Mouse (Mus musculus): Measurements from ENCODE around the gene Cacna1i. TPM values are rescaled to one million over a fixed set of nuclear protein-coding genes. Genes with fewer than 3 reads are reported as not detected.

The Cacna1i gene
- polyA plus RNA-seq, 1 experiment from 2014 or later = 0.01 TPM

DNA sequence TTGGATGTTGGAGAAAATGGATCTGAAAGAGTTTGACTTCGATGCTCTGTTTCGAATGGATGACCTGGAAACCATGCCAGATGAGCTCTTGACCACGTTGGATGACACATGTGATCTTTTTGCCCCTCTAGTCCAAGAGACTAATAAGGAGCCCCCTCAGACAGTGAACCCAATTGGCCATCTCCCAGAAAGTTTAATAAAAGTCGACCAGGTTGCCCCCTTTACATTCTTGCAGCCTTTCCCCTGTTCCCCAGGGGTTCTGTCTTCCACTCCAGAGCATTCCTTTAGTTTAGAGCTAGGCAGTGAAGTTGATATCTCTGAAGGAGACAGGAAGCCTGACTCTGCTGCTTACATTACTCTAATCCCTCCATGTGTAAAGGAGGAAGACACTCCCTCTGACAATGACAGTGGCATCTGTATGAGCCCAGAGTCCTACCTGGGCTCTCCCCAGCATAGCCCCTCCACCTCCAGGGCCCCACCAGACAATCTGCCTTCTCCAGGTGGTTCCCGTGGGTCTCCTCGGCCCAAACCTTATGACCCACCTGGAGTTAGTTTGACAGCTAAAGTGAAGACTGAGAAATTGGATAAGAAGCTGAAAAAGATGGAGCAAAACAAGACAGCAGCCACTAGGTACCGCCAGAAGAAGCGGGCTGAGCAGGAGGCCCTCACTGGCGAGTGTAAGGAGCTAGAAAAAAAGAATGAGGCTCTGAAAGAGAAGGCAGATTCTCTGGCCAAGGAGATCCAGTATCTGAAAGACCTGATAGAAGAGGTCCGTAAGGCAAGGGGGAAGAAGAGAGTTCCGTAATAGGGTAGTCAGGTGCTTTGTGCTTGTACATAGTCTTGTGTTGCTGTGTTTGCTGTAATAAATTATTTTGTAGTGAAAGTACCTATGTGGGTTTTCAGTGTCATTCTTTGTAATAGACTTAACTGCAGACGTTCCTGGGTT is 30.1 kb upstream of the Cacna1i start:
- H3K27ac ChIP-seq (replicated peaks) = peak overlapping the region; percentile 99
- peaks cover 71% of the 10 kb centered on the region for H3K36me3 ChIP-seq (replicated peaks)
- ATAC-seq (ENCODE audit: insufficient read depth) = no peak
- peak overlapping the region; percentile 96 for H3K9ac ChIP-seq
- H3K4me2 ChIP-seq = peak overlapping the region; percentile 92
- H3K4me3 ChIP-seq (replicated peaks) = peak overlapping the region; percentile 92
- WGBS (ENCODE audit: insufficient replicate concordance) = 47% methylated on average over 12 of the region's 12 CpGs
- H3K27me3 ChIP-seq = no peaks in the 10 kb centered on the region
- no peaks in the 10 kb centered on the region for H3K9me3 ChIP-seq (replicated peaks)
- H3K4me1 ChIP-seq (replicated peaks) = peaks cover 73% of the 10 kb centered on the region

DNA sequence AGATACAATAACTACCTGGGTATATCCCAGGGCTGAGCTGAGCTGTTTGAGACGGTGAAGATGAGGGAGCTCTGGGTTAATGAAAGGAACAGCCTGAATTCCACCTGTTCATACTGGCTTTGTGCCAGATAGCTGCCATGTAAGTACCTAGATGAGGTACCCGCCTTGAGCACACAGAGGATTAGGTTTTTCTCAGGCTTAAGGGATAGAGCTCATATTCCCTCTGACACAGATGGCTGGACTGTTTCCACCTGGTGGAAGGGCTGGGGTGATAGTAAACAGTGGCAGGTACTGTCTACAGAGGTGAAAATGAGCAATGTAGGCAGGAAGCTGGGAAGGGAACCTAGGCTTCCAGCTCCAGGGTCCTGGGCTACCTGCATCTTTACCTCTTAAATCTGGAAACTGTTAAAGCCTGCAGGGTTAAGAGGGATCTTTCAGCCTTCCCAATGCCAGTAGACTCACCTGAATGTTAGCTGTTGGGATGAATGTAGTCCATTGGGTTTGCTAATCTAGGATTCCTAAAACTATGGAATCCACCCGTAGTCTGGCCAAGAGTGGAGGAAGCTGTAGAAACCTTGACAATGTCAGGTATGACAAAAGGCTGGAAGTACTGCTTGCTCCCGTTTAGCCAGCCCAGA is 29.3 kb upstream of the Cacna1i start:
- WGBS (ENCODE audit: insufficient replicate concordance) = 32% methylated on average over 4 of the region's 4 CpGs
- Histone ChIP-seq H3K27ac (replicated peaks) (peak overlapping the region; percentile 99), H3K36me3 (replicated peaks) (peaks cover 67% of the 10 kb centered on the region), H3K4me1 (replicated peaks) (peaks cover 75% of the 10 kb centered on the region), H3K9ac (peak overlapping the region; percentile 96), H3K27me3 (no peaks in the 10 kb centered on the region), H3K4me2 (peak overlapping the region; percentile 92), H3K9me3 (replicated peaks) (no peaks in the 10 kb centered on the region), H3K4me3 (replicated peaks) (peak overlapping the region; percentile 92)
- ATAC-seq (ENCODE audit: insufficient read depth) = no peak

DNA sequence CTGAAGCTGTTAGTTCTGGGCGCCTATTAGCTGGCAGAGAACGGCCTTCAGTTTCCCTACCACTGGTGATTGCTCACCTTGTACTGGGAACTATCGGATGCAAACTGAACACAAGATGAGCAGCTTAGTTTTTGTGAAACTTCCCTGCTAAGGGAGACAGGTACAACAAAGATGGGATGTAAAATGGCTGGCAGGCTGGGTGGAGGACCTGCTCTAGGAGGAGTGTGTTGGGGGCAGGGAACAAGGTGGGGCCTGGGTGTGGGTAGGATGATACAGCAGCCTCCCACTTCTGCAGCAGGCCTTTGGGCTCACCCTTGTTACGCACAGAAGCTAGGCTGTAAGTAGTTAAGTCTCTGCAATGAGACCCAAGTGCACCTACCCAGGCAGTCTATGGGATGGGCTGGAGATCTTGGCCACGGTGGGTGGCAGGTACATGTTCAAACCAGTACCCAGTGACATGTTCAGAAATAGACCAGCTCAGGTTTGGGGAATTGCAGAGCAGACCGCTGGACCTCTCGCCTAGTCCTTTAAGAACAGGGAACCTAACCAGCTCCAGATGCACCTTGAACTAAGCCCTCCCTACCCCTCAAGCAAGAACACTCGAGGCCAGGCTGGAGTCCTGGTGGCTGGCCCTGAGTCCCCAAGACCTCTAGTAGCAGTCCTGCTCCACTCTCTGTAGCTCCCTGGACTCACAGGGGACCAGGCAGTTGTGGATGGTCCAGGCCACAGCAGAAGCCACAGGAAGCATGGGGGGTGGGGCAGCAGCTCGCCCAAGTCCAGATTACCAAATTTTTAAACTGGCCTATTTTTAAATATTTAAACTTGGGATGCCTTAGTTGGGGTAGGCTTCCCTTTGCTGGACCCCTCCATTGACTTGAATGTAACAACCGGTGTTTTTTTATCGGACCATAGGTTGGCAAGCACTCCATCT is 28.5 kb upstream of the Cacna1i start:
- Histone ChIP-seq H3K4me3 (replicated peaks) (peak overlapping the region; percentile 92), H3K4me1 (replicated peaks) (peaks cover 75% of the 10 kb centered on the region), H3K9ac (peak overlapping the region; percentile 96), H3K36me3 (replicated peaks) (peaks cover 59% of the 10 kb centered on the region), H3K27ac (replicated peaks) (peak overlapping the region; percentile 99), H3K4me2 (peak overlapping the region; percentile 92), H3K27me3 (no peaks in the 10 kb centered on the region), H3K9me3 (replicated peaks) (no peaks in the 10 kb centered on the region)
- 41% methylated on average over 11 of the region's 11 CpGs for WGBS (ENCODE audit: insufficient replicate concordance)
- ATAC-seq (ENCODE audit: insufficient read depth) = peak; percentile 61

DNA sequence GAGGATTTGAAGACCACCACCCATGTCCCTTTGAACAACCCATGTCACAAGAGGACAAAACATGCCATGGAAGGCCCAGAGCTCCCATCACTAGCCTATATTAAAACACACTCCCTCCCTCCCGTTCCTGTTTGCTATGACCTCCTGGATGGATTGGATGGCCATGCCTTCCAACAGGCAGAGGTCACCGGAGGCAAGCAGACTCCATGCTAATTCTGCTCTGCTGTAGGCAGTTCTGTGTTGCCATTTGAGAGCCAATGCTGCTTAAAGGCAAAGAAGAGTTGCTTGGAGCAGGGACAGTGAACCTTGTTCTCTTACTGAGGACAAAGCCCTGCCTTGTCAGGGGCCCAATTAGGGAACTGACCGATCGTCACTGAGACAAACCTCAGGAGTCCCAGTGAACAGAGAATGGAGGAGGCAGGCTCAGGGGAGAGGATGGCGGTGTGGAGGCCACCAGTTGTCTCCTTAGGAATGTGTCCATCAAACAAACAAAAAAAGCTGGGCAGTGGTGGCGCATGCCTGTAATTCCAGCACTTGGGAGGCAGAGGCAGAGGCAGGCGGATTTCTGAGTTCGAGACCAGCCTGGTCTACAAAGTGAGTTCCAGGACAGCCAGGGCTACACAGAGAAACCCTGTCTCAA is 27.5 kb upstream of the Cacna1i start:
- H3K27me3 ChIP-seq = no peaks in the 10 kb centered on the region
- H3K9ac ChIP-seq = 0 out of 2 replicates have a peak overlapping the region, but pooled peaks have one; percentile 96
- H3K4me3 ChIP-seq (replicated peaks) = no peak overlapping the region
- 83% methylated on average over 8 of the region's 8 CpGs for WGBS (ENCODE audit: insufficient replicate concordance)
- H3K36me3 ChIP-seq (replicated peaks) = peaks cover 58% of the 10 kb centered on the region
- no peak for ATAC-seq (ENCODE audit: insufficient read depth)
- peak overlapping the region; percentile 92 for H3K4me2 ChIP-seq
- peak overlapping the region; percentile 99 for H3K27ac ChIP-seq (replicated peaks)
- H3K4me1 ChIP-seq (replicated peaks) = peaks cover 71% of the 10 kb centered on the region
- no peaks in the 10 kb centered on the region for H3K9me3 ChIP-seq (replicated peaks)

DNA sequence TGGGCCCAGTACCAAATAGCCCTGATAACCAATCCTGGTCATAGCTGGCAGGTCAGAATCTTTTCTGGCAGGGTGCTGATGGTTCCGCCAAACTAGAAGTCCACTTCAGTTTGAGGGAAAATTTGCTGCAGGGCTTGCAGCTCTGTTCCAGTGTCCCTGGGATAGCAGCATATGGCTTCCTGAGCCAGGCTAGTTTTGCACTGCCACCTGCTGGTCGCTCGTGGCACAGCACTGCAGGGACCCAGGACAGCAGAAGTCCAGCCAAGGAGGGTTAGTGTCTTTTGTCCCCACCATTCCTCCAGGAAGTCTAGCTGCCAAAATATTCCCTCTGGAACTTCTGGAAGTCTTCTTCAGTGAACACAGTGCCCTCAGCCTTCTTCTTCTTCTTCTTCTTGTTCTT is 26.4 kb upstream of the Cacna1i start:
- no peak for ATAC-seq (ENCODE audit: insufficient read depth)

DNA sequence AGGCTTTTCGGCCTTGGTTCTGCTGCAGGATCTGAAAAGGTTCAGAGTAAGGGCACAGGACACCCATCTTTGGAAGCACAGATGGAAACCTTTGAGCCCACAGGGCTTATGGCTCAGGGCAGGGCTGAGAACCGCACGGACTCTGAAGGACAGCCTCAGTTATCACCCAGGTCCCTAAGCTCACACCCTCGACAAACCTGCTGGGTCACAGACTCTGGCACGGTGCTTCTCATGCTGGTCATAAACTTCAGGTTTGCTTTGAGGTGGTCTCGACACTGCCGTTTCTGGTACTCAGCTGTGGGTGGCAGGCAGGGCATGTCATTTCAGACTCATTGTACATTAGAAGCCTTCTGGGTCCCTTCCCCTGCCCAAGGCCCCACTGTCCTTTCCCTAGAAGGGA is 25.9 kb upstream of the Cacna1i start:
- Histone ChIP-seq H3K4me1 (replicated peaks) (peaks cover 71% of the 10 kb centered on the region), H3K27ac (replicated peaks) (peak overlapping the region; percentile 14; the same call in 1 of the 2 replicates), H3K4me2 (no peak overlapping the region), H3K36me3 (replicated peaks) (peaks cover 55% of the 10 kb centered on the region), H3K9ac (no peak overlapping the region), H3K9me3 (replicated peaks) (no peaks in the 10 kb centered on the region), H3K4me3 (replicated peaks) (no peak overlapping the region), H3K27me3 (no peaks in the 10 kb centered on the region)
- 72% methylated on average over 7 of the region's 7 CpGs for WGBS (ENCODE audit: insufficient replicate concordance)
- no peak for ATAC-seq (ENCODE audit: insufficient read depth)

More for the DNA sequence above, 26.4 kb upstream of the Cacna1i start:
- 7% methylated on average over 3 of the region's 3 CpGs for WGBS (ENCODE audit: insufficient replicate concordance)
- no peak overlapping the region for H3K4me2 ChIP-seq
- peak overlapping the region; percentile 99; the same call in 1 of the 2 replicates for H3K27ac ChIP-seq (replicated peaks)
- no peak overlapping the region for H3K9ac ChIP-seq
- peaks cover 71% of the 10 kb centered on the region for H3K4me1 ChIP-seq (replicated peaks)
- H3K27me3 ChIP-seq = no peaks in the 10 kb centered on the region
- peaks cover 58% of the 10 kb centered on the region for H3K36me3 ChIP-seq (replicated peaks)
- H3K4me3 ChIP-seq (replicated peaks) = no peak overlapping the region
- no peaks in the 10 kb centered on the region for H3K9me3 ChIP-seq (replicated peaks)

DNA sequence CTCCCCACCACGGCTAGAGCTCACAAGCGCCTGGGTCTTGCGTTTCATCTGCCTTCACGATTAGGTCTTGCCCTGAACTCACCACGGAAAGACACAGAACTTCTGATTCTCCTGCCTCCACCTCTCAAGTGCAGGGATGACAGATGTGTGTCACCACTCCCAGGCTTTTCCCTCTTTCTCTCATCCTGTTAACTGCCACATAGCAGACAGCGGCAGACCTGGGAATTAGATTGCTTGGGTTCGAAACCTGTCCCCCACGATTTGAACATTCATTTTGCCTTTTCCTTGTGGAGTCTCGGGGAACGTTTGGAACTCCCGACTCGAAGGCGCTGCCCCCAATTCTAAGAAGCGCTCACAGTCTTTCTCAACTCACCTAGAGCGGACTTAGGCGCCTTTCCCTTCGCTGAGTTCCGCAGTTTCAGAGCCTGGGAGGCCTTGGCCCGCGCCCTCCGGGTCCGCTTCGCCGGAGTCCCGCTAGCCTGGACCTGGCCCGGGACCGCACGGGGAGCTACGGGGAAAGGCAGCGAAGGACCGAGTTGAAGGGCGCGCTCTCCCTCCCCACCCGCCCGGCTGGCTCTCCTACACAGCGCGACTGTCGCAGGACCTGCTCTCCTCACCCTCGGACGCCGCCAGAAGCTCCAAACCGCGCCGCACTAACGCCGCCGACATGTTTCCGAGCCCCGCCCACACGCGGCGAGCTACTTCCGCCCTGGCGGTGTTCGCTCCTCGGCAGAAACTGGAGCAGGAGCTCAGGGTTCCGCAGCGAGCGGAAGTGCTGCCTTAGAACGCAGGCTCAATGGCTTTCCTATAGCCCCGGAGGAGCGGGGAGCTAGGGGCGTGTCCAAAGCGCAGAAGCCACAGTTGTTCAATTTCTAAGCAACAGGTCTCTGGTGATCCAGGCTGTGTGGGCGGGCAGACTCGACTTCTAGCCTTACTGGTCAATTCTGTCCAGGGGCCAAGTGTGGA is 23.1 kb upstream of the Cacna1i start, which contains the start of gene Rps19bp1:
Gene Rps19bp1 (minus strand): TSS at position 706 of the 966 bp plus-strand sequence.
- WGBS (ENCODE audit: insufficient replicate concordance) = under 1% methylated on average over 66 of the region's 66 CpGs
- peak within 1 kb of the TSS; percentile 86 for H3K4me2 ChIP-seq

DNA sequence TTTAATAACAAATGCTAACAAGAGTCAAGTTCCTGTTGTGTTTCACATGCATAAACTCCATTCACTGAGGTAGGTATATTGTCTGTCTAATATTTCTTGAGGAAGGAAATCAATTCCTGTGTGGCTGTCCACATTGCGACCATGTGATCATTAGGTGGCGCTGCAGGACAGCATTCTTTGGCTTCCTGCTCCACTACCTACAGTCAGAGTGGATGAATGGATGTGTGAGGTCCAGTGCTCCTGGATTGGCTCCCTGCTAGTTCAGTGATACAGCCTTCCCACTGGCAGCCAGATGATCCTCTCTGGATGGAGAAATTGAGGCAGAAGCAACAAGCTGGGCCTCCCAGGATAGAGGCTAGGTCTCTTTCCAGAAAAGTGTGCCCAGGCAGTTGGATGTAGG is 20.8 kb upstream of the Cacna1i start:
- Histone ChIP-seq H3K4me1 (replicated peaks) (peaks cover 27% of the 10 kb centered on the region), H3K27me3 (no peaks in the 10 kb centered on the region), H3K9ac (no peak overlapping the region), H3K4me2 (no peak overlapping the region), H3K36me3 (replicated peaks) (peaks cover 5% of the 10 kb centered on the region; the same call in 1 of the 2 replicates), H3K9me3 (replicated peaks) (no peaks in the 10 kb centered on the region), H3K4me3 (replicated peaks) (no peak overlapping the region), H3K27ac (replicated peaks) (no peak overlapping the region)
- no peak for ATAC-seq (ENCODE audit: insufficient read depth)
- 1% methylated on average over 2 of the region's 2 CpGs for WGBS (ENCODE audit: insufficient replicate concordance)

More for the DNA sequence above, 23.1 kb upstream of the Cacna1i start, which contains the start of gene Rps19bp1:
- Histone ChIP-seq H3K4me3 (replicated peaks) (peak within 1 kb of the TSS; percentile 87), H3K9me3 (replicated peaks) (no peaks in the 10 kb centered on the region), H3K9ac (peak within 1 kb of the TSS; percentile 84), H3K27ac (replicated peaks) (peak within 1 kb of the TSS; percentile 79), H3K36me3 (replicated peaks) (peaks cover 28% of the 10 kb centered on the region), H3K27me3 (no peaks in the 10 kb centered on the region), H3K4me1 (replicated peaks) (peaks cover 45% of the 10 kb centered on the region)
- ATAC-seq (ENCODE audit: insufficient read depth) = peak; percentile 88

DNA sequence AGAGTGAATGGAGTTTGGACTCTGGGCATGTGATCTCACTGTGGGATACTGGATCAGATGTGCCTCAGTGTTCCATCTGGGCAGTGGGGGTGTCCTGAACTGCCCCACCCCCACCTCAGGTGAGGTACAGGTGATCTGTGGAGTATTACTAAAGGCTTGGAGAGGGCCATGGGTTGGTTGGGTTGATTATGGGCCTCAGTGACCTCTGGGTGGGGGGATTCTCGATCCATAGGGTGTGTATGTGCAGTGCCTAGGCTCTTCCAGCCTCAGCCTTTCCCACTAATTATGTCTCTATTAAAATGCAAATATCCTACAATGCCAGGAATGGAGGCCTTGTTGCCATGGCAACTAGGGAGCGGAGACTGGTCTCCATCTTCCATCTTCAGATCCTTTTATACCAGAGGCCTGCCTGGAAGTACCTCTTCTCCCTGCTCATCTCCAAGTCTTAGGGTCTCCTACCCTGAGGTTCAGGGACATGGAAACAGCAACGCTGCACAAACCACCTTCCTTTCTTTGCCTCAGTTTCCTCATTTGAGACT is 15.1 kb upstream of the Cacna1i start:
- H3K4me3 ChIP-seq (replicated peaks) = no peak overlapping the region
- WGBS (ENCODE audit: insufficient replicate concordance) = 47% methylated on average over 3 of the region's 3 CpGs
- ATAC-seq (ENCODE audit: insufficient read depth) = no peak
- H3K9ac ChIP-seq = no peak overlapping the region
- no peaks in the 10 kb centered on the region for H3K4me1 ChIP-seq (replicated peaks)
- H3K4me2 ChIP-seq = no peak overlapping the region
- no peak overlapping the region for H3K27ac ChIP-seq (replicated peaks)
- no peaks in the 10 kb centered on the region for H3K36me3 ChIP-seq (replicated peaks)
- H3K9me3 ChIP-seq (replicated peaks) = no peaks in the 10 kb centered on the region
- H3K27me3 ChIP-seq = peaks cover 17% of the 10 kb centered on the region; the same call in 1 of the 2 replicates
